Mouse (Mus musculus) midbrain, embryonic 10.5 days (tissue): ENCODE data around the gene Lyl1. TPM values are rescaled to one million over a fixed set of nuclear protein-coding genes. Genes with fewer than 3 reads are reported as not detected.
A peak's percentile ranks its signal among the peaks of the same experiment; 100 is the strongest.

ENCODE experiments used
- DNase-seq: peaks from one replicate; pipeline ENCODE4 v3.0.0-alpha.2; 2017; ENCODE audit warnings: low spot score
- H3K27ac ChIP-seq: fragments of 300-500 bp; sonication (generic); replicated peaks from 2 replicates; pipeline ENCODE4 v1.5.1; 2016; ENCODE audit warnings: mild to moderate bottlenecking
- H3K27me3 ChIP-seq: fragments of 300-500 bp; sonication (generic); 2 replicates; pipeline ENCODE4 v1.6.1; 2016; ENCODE audit warnings: low read depth, mild to moderate bottlenecking; ENCODE audit not compliant: poor library complexity, severe bottlenecking
- H3K36me3 ChIP-seq: fragments of 300-500 bp; sonication (generic); 2 replicates; pipeline ENCODE4 v1.6.1; 2016; ENCODE audit warnings: mild to moderate bottlenecking, moderate library complexity
- H3K4me1 ChIP-seq: fragments of 300-500 bp; sonication (generic); 2 replicates; pipeline ENCODE4 v1.6.1; 2016
- H3K4me3 ChIP-seq: fragments of 300-500 bp; sonication (generic); 2 replicates; pipeline ENCODE4 v1.5.1; 2016; ENCODE audit warnings: mild to moderate bottlenecking, moderate library complexity
- H3K9me3 ChIP-seq: fragments of 300-500 bp; sonication (generic); replicated peaks from 2 replicates; pipeline ENCODE4 v1.6.1; 2016; ENCODE audit warnings: mild to moderate bottlenecking
- WGBS: fragments of 180-500 bp; shearing (Covaris S2); methylation state at CpG from one replicate; pipeline ENCODE4 v1.1.7; 2016; 5-methylcytosine and 5-hydroxymethylcytosine counted together
- polyA plus RNA-seq: library from polyadenylated mRNA; unstranded; fragments of >200 nt; fragmentation: Nextera tagmentation; extraction: Ambion mirVana; gene quantifications from 2 replicates; pipeline ENCODE4 v1.2.1, GENCODE M21; 2016

Lyl1 gene
- polyA plus RNA-seq, 1 experiment from 2014 or later: 5.8 TPM

GRCm38 (mm10) chr8:84745032-84745925 is 44.0 kb downstream of the Lyl1 start:
- H3K4me3 ChIP-seq: peak overlapping the region; percentile 12; the same call in 1 of the 2 replicates
- no peaks in the 10 kb centered on the region for H3K36me3 ChIP-seq
- DNase-seq: peak; percentile 80
- WGBS: 1% methylated on average over 17 of the region's 17 CpGs
- peaks cover 58% of the 10 kb centered on the region for H3K4me1 ChIP-seq
- peak overlapping the region; percentile 19; the same call in 1 of the 2 replicates for H3K27ac ChIP-seq
- peaks cover 100% of the 10 kb centered on the region for H3K27me3 ChIP-seq
- H3K9me3 ChIP-seq: no peaks in the 10 kb centered on the region

GRCm38 (mm10) chr8:84749519-84749918 is 48.3 kb downstream of the Lyl1 start:
- Histone ChIP-seq H3K27ac (no peak overlapping the region), H3K4me1 (peaks cover 32% of the 10 kb centered on the region), H3K4me3 (no peak overlapping the region), H3K9me3 (no peaks in the 10 kb centered on the region), H3K27me3 (peaks cover 100% of the 10 kb centered on the region), H3K36me3 (no peaks in the 10 kb centered on the region)
- 74% methylated on average over 16 of the region's 16 CpGs for WGBS
- no peak for DNase-seq

- 0 out of 2 replicates have a peak, but pooled peaks cover 13% of the 10 kb centered on the region for H3K4me1 ChIP-seq
- H3K4me3 ChIP-seq: no peak overlapping the region
- no peak overlapping the region for H3K27ac ChIP-seq
- no peak for DNase-seq
- peaks cover 100% of the 10 kb centered on the region for H3K27me3 ChIP-seq
- H3K9me3 ChIP-seq: no peaks in the 10 kb centered on the region
- no peaks in the 10 kb centered on the region for H3K36me3 ChIP-seq
- WGBS: 78% methylated on average over 6 of the region's 6 CpGs
Measured at GRCm38 (mm10) chr8:84752734-84753582, 51.7 kb downstream of the Lyl1 start.

Other genes with a start within 250 kb of the Lyl1 start
- 63.6 and 78.2 TPM in 2 replicates for gene Ier2, start 38.6 kb upstream of the Lyl1 start, polyA plus RNA-seq
- gene Trmt1, start 15.2 kb upstream of the Lyl1 start, polyA plus RNA-seq: 56.4 and 58.1 TPM in 2 replicates
- gene Nacc1, start 13.6 kb upstream of the Lyl1 start, polyA plus RNA-seq: 24.8 and 26.3 TPM in 2 replicates
- gene G430095P16Rik, start 21.6 kb downstream of the Lyl1 start, polyA plus RNA-seq: 1.1 and 1.4 TPM in 2 replicates
- gene Nfix, start 98.9 kb downstream of the Lyl1 start, polyA plus RNA-seq: 0.49 and 1.2 TPM in 2 replicates
- gene Dand5, start 121.4 kb downstream of the Lyl1 start, polyA plus RNA-seq: 2.9 and 5.3 TPM in 2 replicates
- 46.3 and 47.2 TPM in 2 replicates for gene Gadd45gip1, start 130.1 kb downstream of the Lyl1 start, polyA plus RNA-seq
- 124 and 131 TPM in 2 replicates for gene Rad23a, start 139.2 kb downstream of the Lyl1 start, polyA plus RNA-seq
- gene Calr, start 145.5 kb downstream of the Lyl1 start, polyA plus RNA-seq: 723 and 798 TPM in 2 replicates
- gene Farsa, start 155.5 kb downstream of the Lyl1 start, polyA plus RNA-seq: 133 and 139 TPM in 2 replicates
- gene Syce2, start 170.7 kb downstream of the Lyl1 start, polyA plus RNA-seq: 64.7 and 71.7 TPM in 2 replicates
- 37.3 and 39.6 TPM in 2 replicates for gene Gcdh, start 192.5 kb downstream of the Lyl1 start, polyA plus RNA-seq
- 14.8 and 19.7 TPM in 2 replicates for gene Klf1, start 200.5 kb downstream of the Lyl1 start, polyA plus RNA-seq
- 6.6 and 7.5 TPM in 2 replicates for gene Dnase2a, start 207.1 kb downstream of the Lyl1 start, polyA plus RNA-seq
- gene Mast1, start 235.9 kb downstream of the Lyl1 start, polyA plus RNA-seq: 3.2 and 8.4 TPM in 2 replicates
- gene Rtbdn, start 245.5 kb downstream of the Lyl1 start, polyA plus RNA-seq: 0.62 and 1.2 TPM in 2 replicates